Mouse (Mus musculus) liver, embryonic 14.5 days (tissue): Measurements from ENCODE around the gene Avpr1a.

Experiments
- CTCF ChIP-seq: IDR thresholded peaks from 2 replicates; pipeline ENCODE4 v1.5.1; 2016; ENCODE audit warnings: antibody characterized with exemption, low read depth, control low read depth
- EP300 ChIP-seq: IDR thresholded peaks from 2 replicates; pipeline ENCODE4 v1.6.1; 2016; ENCODE audit warnings: antibody characterized with exemption, low read depth

- TF ChIP-seq EP300: no peak
- TF ChIP-seq CTCF: no peak
Observed at GRCm38 (mm10) chr10:122447861-122448716, at the start of gene Avpr1a.
